Mouse (Mus musculus): ENCODE results near the gene Trnt1. TPM values are rescaled to one million over a fixed set of nuclear protein-coding genes. Genes with fewer than 3 reads are reported as not detected.

The Trnt1 gene
- polyA plus RNA-seq, 1 experiment from 2014 or later = 62.9 TPM

GRCm38 (mm10) chr6:106745673-106746394, 23.1 kb upstream of the Trnt1 start:
- no peak overlapping the region for H3K4me3 ChIP-seq (ENCODE audit: low read depth, low read length)
- H3K4me2 ChIP-seq (ENCODE audit: low read depth, low read length) = no peak overlapping the region
- WGBS = 82% methylated on average over 7 of the region's 7 CpGs
- no peak overlapping the region for H3K9ac ChIP-seq (replicated peaks; ENCODE audit: low read depth, low read length)
- no peak overlapping the region for H3K27ac ChIP-seq (ENCODE audit: low read depth, low read length)
- no peaks in the 10 kb centered on the region for H3K27me3 ChIP-seq (ENCODE audit: control insufficient read depth, insufficient read depth, low read length)
- no peaks in the 10 kb centered on the region for H3K36me3 ChIP-seq (ENCODE audit: control insufficient read depth, insufficient read depth, low read length)
- no peaks in the 10 kb centered on the region for H3K4me1 ChIP-seq (ENCODE audit: control insufficient read depth, insufficient read depth, low read length)
- H3K9me3 ChIP-seq (ENCODE audit: control insufficient read depth, low read length) = no peaks in the 10 kb centered on the region
- ATAC-seq (ENCODE audit: low read depth) = no peak

GRCm38 (mm10) chr6:106747251-106747650, 21.7 kb upstream of the Trnt1 start:
- no peak overlapping the region for H3K4me3 ChIP-seq (ENCODE audit: low read depth, low read length)
- ATAC-seq (ENCODE audit: low read depth) = no peak
- no peaks in the 10 kb centered on the region for H3K36me3 ChIP-seq (ENCODE audit: control insufficient read depth, insufficient read depth, low read length)
- H3K9me3 ChIP-seq (ENCODE audit: control insufficient read depth, low read length) = no peaks in the 10 kb centered on the region
- no peak overlapping the region for H3K27ac ChIP-seq (ENCODE audit: low read depth, low read length)
- no peak overlapping the region for H3K4me2 ChIP-seq (ENCODE audit: low read depth, low read length)
- no peak overlapping the region for H3K9ac ChIP-seq (replicated peaks; ENCODE audit: low read depth, low read length)
- WGBS = 93% methylated on average over 5 of the region's 5 CpGs
- H3K4me1 ChIP-seq (ENCODE audit: control insufficient read depth, insufficient read depth, low read length) = no peaks in the 10 kb centered on the region
- H3K27me3 ChIP-seq (ENCODE audit: control insufficient read depth, insufficient read depth, low read length) = no peaks in the 10 kb centered on the region

GRCm38 (mm10) chr6:106747804-106748203, 21.1 kb upstream of the Trnt1 start:
- H3K27me3 ChIP-seq (ENCODE audit: control insufficient read depth, insufficient read depth, low read length) = no peaks in the 10 kb centered on the region
- WGBS = 83% methylated on average over 3 of the region's 3 CpGs
- no peak overlapping the region for H3K9ac ChIP-seq (replicated peaks; ENCODE audit: low read depth, low read length)
- H3K9me3 ChIP-seq (ENCODE audit: control insufficient read depth, low read length) = no peaks in the 10 kb centered on the region
- no peak overlapping the region for H3K4me2 ChIP-seq (ENCODE audit: low read depth, low read length)
- no peak overlapping the region for H3K4me3 ChIP-seq (ENCODE audit: low read depth, low read length)
- no peaks in the 10 kb centered on the region for H3K4me1 ChIP-seq (ENCODE audit: control insufficient read depth, insufficient read depth, low read length)
- no peaks in the 10 kb centered on the region for H3K36me3 ChIP-seq (ENCODE audit: control insufficient read depth, insufficient read depth, low read length)
- no peak overlapping the region for H3K27ac ChIP-seq (ENCODE audit: low read depth, low read length)
- ATAC-seq (ENCODE audit: low read depth) = no peak

GRCm38 (mm10) chr6:106748887-106749388, 20.0 kb upstream of the Trnt1 start, which contains the start of gene Il5ra:
Gene Il5ra (minus strand): TSS chr6:106749037.
- Histone ChIP-seq H3K36me3 (ENCODE audit: control insufficient read depth, insufficient read depth, low read length) (no peaks in the 10 kb centered on the region), H3K4me2 (ENCODE audit: low read depth, low read length) (no peak within 1 kb of the TSS), H3K4me1 (ENCODE audit: control insufficient read depth, insufficient read depth, low read length) (no peaks in the 10 kb centered on the region), H3K9me3 (ENCODE audit: control insufficient read depth, low read length) (no peaks in the 10 kb centered on the region), H3K27me3 (ENCODE audit: control insufficient read depth, insufficient read depth, low read length) (no peaks in the 10 kb centered on the region), H3K9ac (replicated peaks; ENCODE audit: low read depth, low read length) (no peak within 1 kb of the TSS), H3K27ac (ENCODE audit: low read depth, low read length) (no peak within 1 kb of the TSS), H3K4me3 (ENCODE audit: low read depth, low read length) (no peak within 1 kb of the TSS)
- no peak for ATAC-seq (ENCODE audit: low read depth)
- WGBS = 85% methylated on average over 6 of the region's 6 CpGs

- ATAC-seq (ENCODE audit: low read depth) = no peak
- Histone ChIP-seq H3K4me3 (ENCODE audit: low read depth, low read length) (no peak overlapping the region), H3K9me3 (ENCODE audit: control insufficient read depth, low read length) (no peaks in the 10 kb centered on the region), H3K36me3 (ENCODE audit: control insufficient read depth, insufficient read depth, low read length) (no peaks in the 10 kb centered on the region), H3K4me2 (ENCODE audit: low read depth, low read length) (no peak overlapping the region), H3K4me1 (ENCODE audit: control insufficient read depth, insufficient read depth, low read length) (no peaks in the 10 kb centered on the region), H3K9ac (replicated peaks; ENCODE audit: low read depth, low read length) (no peak overlapping the region), H3K27ac (ENCODE audit: low read depth, low read length) (no peak overlapping the region), H3K27me3 (ENCODE audit: control insufficient read depth, insufficient read depth, low read length) (no peaks in the 10 kb centered on the region)
- 74% methylated on average over 7 of the region's 7 CpGs for WGBS
Measured at GRCm38 (mm10) chr6:106750291-106750690, 18.6 kb upstream of the Trnt1 start.

- no peak overlapping the region for H3K4me3 ChIP-seq (ENCODE audit: low read depth, low read length)
- H3K4me2 ChIP-seq (ENCODE audit: low read depth, low read length) = no peak overlapping the region
- no peaks in the 10 kb centered on the region for H3K36me3 ChIP-seq (ENCODE audit: control insufficient read depth, insufficient read depth, low read length)
- H3K9ac ChIP-seq (replicated peaks; ENCODE audit: low read depth, low read length) = no peak overlapping the region
- H3K4me1 ChIP-seq (ENCODE audit: control insufficient read depth, insufficient read depth, low read length) = no peaks in the 10 kb centered on the region
- H3K27ac ChIP-seq (ENCODE audit: low read depth, low read length) = no peak overlapping the region
- H3K27me3 ChIP-seq (ENCODE audit: control insufficient read depth, insufficient read depth, low read length) = no peaks in the 10 kb centered on the region
- no peaks in the 10 kb centered on the region for H3K9me3 ChIP-seq (ENCODE audit: control insufficient read depth, low read length)
- 80% methylated on average over 3 of the region's 3 CpGs for WGBS
- ATAC-seq (ENCODE audit: low read depth) = no peak
Measured at GRCm38 (mm10) chr6:106758299-106758698, 10.6 kb upstream of the Trnt1 start.

- H3K4me2 ChIP-seq (ENCODE audit: low read depth, low read length) = no peak overlapping the region
- H3K9me3 ChIP-seq (ENCODE audit: control insufficient read depth, low read length) = no peaks in the 10 kb centered on the region
- no peak for ATAC-seq (ENCODE audit: low read depth)
- H3K9ac ChIP-seq (replicated peaks; ENCODE audit: low read depth, low read length) = no peak overlapping the region
- no peak overlapping the region for H3K27ac ChIP-seq (ENCODE audit: low read depth, low read length)
- H3K4me1 ChIP-seq (ENCODE audit: control insufficient read depth, insufficient read depth, low read length) = no peaks in the 10 kb centered on the region
- WGBS = 85% methylated on average over 3 of the region's 3 CpGs
- H3K36me3 ChIP-seq (ENCODE audit: control insufficient read depth, insufficient read depth, low read length) = no peaks in the 10 kb centered on the region
- no peak overlapping the region for H3K4me3 ChIP-seq (ENCODE audit: low read depth, low read length)
- H3K27me3 ChIP-seq (ENCODE audit: control insufficient read depth, insufficient read depth, low read length) = no peaks in the 10 kb centered on the region
Measured at GRCm38 (mm10) chr6:106760473-106761218, 8.3 kb upstream of the Trnt1 start.

GRCm38 (mm10) chr6:106761486-106761885, 7.4 kb upstream of the Trnt1 start:
- 93% methylated on average over 1 of the region's 1 CpGs for WGBS
- no peaks in the 10 kb centered on the region for H3K9me3 ChIP-seq (ENCODE audit: control insufficient read depth, low read length)
- no peak overlapping the region for H3K4me3 ChIP-seq (ENCODE audit: low read depth, low read length)
- H3K9ac ChIP-seq (replicated peaks; ENCODE audit: low read depth, low read length) = no peak overlapping the region
- no peak for ATAC-seq (ENCODE audit: low read depth)
- H3K4me2 ChIP-seq (ENCODE audit: low read depth, low read length) = no peak overlapping the region
- H3K36me3 ChIP-seq (ENCODE audit: control insufficient read depth, insufficient read depth, low read length) = no peaks in the 10 kb centered on the region
- no peaks in the 10 kb centered on the region for H3K4me1 ChIP-seq (ENCODE audit: control insufficient read depth, insufficient read depth, low read length)
- H3K27ac ChIP-seq (ENCODE audit: low read depth, low read length) = no peak overlapping the region
- H3K27me3 ChIP-seq (ENCODE audit: control insufficient read depth, insufficient read depth, low read length) = no peaks in the 10 kb centered on the region

GRCm38 (mm10) chr6:106765892-106766291, 3.0 kb upstream of the Trnt1 start:
- Histone ChIP-seq H3K36me3 (ENCODE audit: control insufficient read depth, insufficient read depth, low read length) (no peaks in the 10 kb centered on the region), H3K9ac (replicated peaks; ENCODE audit: low read depth, low read length) (no peak overlapping the region), H3K27me3 (ENCODE audit: control insufficient read depth, insufficient read depth, low read length) (no peaks in the 10 kb centered on the region), H3K27ac (ENCODE audit: low read depth, low read length) (no peak overlapping the region), H3K9me3 (ENCODE audit: control insufficient read depth, low read length) (no peaks in the 10 kb centered on the region), H3K4me3 (ENCODE audit: low read depth, low read length) (no peak overlapping the region), H3K4me1 (ENCODE audit: control insufficient read depth, insufficient read depth, low read length) (peaks cover 7% of the 10 kb centered on the region), H3K4me2 (ENCODE audit: low read depth, low read length) (no peak overlapping the region)
- ATAC-seq (ENCODE audit: low read depth) = no peak
- WGBS = 79% methylated on average over 1 of the region's 1 CpGs

Measured in neural tube, embryonic 14.5 days (tissue).